Mouse (Mus musculus) Muller cell, postnatal 12 days (primary cell): ENCODE results near the gene Cep295nl.
A peak's percentile ranks its signal among the peaks of the same experiment; 100 is the strongest.
"Not testable (repeated sequence)": the region's sequence is repeated elsewhere in the genome, so short reads cannot be mapped to it uniquely, and the experiment has no call there.

Experiments used
- DNase-seq: peaks from one replicate; pipeline ENCODE4 v3.0.0-alpha.2; 2015; ENCODE audit errors: inconsistent ontology term

The Cep295nl gene

DNA sequence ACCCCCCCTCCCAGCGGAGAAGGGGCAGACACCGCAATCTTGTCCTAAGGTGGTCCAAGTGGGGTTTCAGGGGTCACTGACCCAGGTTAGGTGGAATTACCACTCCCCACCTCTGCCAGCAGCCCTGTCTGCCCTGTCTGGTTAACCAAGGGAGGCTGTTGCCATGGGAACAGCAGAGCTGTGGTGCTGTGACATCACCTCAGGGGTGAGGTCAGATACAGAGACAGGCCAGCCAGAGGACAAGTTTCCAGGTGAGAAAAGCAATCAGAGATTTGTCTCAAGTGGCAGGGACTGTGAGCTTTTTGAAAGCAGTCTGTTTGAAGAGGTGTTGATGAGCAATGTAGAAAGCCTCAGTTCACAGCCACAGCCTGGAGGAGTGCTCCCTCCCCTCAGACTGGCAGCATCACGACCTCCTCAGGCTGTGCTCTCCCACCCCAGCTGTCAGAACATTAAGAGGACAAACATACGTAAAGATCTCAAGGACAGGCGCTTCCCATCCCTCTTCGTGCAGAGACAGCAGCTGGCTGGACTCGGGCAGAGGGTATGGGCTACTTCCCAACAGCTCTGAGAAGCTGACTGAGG is at the start of gene Cep295nl:
TSS of gene Cep295nl (minus strand) at position 101 of the 582 bp plus-strand sequence.
- no peak for DNase-seq

DNA sequence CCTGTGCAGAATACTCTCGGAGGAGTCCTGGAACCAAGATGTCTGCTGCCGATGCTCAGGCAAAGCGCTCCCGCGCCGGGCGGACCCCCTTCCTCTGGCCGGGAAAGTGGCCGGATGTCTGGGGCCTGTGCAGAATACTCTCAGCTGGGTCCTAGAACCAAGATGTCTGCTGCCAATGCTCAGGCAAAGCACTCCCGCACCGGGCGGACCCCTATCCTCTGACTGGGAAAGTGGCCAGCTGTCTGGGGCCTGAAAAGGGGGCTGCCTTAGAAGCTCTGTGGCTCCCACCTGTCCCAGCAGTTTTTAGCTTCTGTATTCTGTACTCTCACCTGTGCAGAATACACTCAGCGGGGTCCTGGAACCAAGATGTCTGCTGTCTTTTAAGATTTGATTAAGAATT is 45.5 kb upstream of the Cep295nl start:
- not testable (repeated sequence) for DNase-seq

DNA sequence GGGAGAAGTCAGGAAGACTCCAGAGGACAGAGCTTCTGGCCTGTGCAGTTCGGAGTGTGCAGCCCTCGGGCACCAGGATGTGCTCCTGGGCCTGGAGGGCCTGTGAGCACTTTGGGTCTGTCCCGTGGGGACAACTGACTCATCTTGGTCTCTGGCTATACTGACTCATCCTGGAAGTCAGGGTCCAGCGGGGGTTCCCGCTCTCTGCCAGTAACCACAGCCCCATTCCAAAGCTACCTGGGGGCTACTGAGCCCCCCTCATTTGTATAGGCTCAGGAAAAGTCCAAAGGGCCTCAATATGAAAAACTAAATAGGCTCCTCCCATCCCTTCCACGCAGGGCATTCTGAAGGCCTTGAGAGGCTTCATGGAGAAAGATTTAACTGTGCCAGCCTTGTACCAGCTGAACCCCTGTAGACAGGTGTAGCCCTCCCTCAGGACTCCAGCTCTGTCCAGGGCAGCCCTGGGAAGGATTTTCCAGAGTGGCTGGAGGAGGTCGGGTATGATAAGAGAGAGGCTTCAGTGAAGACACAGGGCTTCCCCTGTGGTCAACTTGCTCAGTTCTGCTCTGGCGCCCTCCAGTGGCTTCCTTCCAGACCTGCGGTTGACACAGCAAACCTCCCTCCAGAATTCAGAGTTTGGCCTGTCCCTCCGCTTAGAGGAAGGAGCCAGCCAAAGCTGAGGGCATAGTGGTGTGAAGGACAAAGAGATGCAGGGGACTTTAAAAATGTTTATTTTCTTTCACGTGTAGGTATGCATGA is 37.1 kb upstream of the Cep295nl start:
- peak; percentile 83 for DNase-seq

DNA sequence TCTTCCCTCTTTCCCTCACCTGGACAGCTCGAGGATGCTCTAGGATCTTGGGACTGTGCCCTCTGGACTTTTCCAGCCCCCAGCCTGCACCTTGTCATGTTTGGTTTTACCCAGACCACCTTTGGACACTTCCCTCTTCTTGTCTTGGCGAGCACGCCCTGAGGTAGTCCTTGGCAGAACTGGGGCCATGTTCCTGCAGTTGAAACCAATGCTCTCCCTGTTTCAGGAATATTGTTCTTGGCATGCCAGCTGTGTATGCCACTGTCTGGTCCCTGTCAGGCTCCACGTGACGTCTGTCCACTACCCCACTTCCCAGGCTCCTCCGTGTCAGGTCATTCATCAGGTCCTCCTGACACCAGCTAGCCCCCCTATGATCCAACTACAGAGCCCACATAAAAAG is 36.4 kb upstream of the Cep295nl start:
- no peak for DNase-seq

DNA sequence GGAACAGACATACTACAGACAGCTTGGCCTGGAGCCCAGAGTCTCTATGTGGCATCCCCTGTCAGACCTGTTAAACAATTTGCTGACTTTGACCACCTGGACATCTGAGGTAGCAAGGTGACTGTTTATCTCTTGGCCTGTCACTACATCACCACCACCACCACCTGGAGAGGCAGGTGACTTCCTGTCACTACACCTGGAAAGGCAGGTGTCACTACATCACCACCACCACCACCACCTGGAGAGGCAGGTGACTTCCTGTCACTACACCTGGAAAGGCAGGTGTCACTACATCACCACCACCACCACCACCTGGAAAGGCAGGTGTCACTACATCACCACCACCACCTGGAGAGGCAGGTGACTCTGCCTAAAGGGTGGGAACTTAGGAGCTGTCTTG is 34.0 kb upstream of the Cep295nl start:
- DNase-seq: not testable (repeated sequence)

DNA sequence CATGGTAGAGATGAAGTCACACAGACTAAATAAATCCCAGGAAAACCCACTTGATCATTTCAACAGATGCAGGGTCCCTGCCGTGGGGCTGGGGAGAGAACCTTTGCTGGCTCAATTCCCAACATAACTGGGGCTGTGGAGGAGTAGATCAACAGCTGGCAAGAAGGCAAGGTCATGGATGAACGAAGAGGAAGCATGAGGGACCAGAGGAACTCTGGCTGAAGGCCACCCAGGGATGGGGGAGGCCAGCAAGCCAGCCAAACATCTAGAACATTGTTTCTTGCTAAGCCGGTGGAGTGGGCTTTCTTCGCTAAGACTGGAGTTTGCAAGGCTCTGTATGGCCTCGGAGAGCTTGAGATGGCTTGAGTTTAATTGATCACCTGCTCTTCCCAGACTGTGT is 33.6 kb upstream of the Cep295nl start:
- peak; percentile 33 for DNase-seq

DNA sequence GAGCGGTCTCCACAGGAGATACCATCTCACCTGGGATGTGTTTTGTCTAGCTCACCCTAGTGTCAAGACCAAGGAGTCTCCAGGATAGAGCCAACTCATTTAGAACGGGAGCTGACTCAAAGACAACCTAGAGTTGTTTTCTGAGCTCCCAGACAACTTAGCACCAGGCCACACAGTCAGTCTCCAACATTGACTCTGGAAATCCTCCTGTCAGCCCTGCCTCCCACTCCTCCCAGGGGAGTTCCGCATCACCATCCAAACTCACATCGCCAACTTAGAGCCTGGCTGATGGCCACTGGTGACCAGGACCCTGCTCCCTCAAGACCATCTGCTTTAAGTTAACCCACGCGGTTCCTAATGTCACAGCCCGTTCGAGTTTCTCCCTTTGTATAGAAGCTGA is 33.2 kb upstream of the Cep295nl start:
- no peak for DNase-seq

DNA sequence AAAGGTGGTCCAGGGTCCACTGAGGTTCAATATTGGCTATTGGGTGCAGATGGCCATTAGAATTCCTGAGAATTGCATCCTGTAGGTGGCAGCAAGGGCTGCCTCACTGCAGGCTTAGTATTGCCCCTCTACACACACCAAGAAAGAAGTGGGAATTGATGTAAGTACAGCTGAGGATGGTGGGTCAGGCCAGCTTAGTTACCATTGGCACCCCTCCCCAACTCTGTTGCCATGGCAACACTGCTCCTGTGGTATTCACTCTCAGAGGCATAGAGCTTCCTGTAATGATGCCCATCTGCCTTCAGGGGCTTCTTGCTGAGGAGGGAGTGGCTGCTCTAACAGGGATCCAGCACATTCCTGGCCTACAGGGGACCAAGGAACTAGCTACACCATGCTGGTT is 32.7 kb upstream of the Cep295nl start:
- DNase-seq: no peak

DNA sequence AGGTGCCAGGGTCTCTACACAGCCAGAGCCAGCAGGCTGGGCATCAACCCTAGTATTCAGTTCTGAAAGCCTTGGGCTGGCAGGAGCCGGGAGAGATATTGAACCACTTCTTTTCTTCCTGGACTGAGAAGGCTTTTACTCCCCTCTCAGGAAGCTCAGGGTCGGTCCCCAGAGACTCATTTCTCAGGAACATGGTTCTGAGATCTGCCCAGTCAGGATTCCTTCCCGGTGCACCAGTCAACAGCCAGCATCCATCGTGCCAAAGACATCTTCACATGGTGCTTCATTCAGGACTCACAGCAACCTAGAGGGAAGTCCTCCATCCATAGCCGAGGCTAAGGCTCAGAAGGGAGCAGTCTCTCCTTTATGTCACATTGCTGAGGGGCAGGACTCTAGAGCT is 32.2 kb upstream of the Cep295nl start:
- DNase-seq: no peak

DNA sequence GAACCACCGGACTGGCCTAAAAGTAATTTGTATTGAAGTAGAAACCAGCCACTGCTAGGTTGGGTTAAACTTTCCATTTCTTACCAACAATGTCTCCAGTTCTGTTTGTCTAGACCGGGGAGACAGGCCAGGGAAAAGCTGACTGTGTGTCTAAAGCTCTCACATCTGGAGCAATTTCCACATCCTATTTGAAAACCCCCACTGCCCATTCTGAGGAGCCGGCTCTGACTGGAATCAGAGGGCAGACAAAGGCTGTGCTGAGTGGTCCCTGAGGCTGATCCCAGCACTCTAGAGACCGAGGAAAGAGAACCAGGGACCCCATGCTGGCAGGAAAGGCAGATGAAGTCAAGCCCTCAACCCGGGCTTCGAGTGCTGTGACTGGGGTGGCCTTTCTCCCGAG is 30.3 kb upstream of the Cep295nl start:
- no peak for DNase-seq

DNA sequence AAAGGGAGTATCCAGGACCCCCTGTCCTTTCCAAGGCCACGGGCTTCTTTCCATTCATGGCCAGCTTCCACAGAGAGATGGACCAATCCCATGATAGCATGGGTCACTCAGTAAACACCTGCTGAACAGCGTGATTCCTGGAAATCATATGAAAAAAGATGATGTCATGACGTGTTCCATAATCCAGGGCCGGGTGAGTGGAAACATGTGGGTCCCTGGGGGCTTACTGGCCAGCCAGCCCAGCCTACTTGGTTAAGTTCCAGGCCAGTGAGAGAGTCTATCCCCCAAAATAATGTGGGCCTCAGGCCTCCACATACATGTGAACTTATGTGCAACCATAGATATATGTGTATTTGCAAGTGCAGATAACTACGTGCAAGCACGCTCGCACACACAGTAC is 29.6 kb upstream of the Cep295nl start:
- no peak for DNase-seq

DNA sequence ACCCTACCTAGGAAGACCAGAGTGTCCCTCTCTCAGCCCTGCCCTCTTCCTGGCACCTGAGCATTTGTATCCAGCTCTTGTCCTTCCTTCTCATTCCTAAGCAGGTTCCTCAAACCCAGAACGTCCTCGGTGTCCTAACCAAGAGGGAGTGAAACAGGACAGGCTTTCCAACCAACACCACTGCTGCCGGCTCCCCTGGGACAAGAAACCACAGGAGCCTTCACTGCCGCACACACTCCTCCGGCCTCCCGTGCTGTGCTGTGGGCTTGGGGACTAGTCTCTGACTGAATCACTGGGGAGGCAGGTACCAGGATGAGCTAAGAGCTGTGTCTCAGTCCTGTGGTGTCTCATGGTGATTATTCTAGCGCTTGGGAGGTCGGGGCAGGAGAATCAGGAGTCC is 27.4 kb upstream of the Cep295nl start:
- no peak for DNase-seq

DNA sequence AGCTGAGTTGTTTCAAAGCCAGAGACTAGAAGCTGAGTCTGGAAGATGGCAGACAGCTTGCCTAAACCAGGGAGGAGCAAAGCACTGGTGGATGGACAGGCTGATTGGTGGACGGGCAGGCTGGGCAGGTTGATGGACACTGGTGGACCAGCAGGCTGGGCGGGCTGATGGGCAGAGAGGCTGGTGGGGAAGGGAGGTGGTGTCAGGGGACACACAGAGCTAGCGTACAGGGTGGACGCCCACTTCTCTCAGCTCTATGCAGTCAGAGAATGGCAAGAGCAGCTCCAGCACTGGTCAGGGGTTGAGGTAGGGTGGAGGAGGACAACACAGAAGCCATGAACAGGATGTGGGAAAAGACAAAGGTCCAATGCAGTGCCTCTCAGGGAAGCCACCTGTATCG is 27.0 kb upstream of the Cep295nl start:
- no peak for DNase-seq

DNA sequence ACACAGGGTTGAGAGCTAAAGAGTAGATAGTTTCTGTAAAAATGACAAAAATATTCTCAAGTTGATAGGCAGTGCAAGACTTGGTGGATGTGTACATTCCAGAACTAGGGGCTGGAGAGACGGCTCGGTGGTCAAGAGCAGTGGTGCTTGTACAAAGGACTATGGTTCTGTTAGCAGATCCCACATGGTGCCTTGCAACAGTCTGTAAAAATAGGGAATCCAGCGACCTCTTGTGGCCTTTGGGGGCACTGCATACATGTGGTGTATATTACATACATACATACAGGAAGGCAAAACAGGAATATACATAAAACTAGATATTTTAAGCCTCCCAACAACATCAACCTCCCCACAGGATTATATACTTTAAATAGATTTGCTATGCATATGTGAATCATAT is 26.0 kb upstream of the Cep295nl start:
- no peak for DNase-seq

DNA sequence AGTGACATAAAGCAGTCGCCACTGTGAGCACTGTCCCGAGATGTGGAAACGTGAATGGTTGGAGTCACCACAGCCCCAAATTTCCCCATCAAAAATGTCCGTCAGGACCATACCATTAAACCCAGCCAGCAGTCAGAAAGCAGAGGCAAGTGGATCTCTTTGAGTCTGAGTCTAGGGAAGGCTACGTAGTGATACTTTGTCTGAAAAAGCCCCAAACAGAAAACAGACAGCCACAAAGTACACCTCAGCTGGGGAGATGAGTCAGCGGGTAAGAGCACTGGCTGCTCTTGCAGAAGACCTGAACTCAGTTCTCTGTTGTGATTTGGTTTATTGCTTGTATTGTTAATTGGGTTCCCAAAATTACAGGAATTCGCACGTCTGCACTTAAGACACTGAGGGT is 24.3 kb upstream of the Cep295nl start:
- DNase-seq: no peak

DNA sequence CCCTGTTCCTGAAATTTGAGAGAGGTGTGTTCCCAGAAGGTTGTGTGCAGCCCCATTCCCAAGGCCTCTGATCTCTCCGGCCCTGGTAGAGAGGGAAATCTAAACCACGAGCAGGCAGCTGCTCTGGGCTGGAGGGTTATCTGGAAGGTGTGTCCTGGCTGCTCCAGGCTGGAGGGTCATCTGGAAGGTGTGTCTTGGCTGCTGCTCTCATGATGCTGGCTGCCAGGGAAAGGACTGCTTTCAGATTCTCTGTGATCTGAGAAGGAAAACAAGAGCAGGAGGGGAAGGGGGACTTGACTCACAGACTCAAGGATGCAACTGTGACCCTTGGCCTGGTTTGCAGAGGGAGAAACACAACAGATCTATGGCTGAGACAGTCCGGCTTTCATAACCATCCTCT is 23.8 kb upstream of the Cep295nl start:
- DNase-seq: no peak

DNA sequence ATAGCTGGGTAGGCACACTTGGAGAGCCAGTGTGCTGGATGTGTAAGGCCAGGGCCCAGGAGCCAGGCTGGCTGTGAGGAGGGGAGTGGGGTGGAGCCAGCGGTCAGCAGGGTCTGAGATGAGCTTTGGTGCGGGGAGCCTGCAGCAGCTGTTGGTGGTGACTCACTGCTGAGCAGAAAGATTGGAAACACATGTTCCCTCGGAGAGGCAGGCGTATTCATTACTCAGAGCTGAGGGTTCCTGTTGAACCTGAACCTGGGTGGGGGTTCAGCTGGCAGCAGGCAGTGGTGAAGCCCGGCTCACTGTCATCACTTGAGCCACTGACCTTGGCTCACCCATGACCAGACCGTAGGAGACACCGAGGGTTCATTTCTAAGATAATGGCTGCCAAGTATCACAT is 22.9 kb upstream of the Cep295nl start:
- DNase-seq: peak; percentile 80

DNA sequence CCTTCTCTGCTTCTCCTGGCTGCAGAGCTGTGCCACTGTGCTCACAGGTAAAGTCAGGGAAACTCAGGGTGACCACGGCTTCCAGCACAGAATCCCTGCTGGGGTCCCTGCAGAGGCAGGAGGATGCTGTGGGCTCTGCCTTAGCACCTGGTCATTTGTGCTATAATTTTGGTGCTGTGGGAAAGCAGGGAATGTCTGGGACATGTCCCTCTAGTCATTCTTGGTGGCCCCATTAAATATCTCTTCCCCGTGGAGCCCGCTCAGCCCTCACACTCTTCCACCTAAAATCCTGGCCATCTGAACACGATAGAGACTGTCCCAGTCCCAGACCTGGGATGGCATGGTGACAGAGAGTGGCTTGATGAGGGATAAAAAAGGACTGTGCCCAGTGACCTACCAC is 21.7 kb upstream of the Cep295nl start:
- DNase-seq: no peak

DNA sequence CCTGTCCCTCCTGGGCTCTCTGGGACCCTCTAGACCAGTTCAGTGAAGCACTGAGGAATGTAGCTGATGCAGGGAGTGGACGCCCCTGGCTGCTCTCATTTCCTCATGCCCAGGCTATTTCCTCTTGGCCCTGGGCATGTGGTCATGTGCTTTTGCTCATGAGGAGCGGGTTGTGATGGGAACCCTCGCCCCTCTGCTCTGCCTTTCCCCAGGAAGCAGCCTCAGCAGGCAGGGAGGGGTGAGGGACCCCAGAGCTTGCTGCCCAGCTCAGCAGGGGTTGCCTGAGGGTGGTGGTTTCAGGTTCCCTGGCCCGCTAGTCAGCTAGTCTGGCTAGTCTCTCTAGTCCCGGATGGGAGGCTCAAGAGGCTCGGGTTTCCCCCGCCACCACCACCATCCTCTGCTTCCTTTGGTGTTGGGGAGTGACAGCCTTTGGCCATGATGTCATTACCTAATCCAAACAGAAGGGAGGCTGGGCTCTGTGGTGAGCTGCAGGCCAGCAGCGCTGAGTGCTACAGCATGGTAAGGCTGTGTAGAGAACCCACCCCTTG is 20.7 kb upstream of the Cep295nl start:
- peak; percentile 85 for DNase-seq

DNA sequence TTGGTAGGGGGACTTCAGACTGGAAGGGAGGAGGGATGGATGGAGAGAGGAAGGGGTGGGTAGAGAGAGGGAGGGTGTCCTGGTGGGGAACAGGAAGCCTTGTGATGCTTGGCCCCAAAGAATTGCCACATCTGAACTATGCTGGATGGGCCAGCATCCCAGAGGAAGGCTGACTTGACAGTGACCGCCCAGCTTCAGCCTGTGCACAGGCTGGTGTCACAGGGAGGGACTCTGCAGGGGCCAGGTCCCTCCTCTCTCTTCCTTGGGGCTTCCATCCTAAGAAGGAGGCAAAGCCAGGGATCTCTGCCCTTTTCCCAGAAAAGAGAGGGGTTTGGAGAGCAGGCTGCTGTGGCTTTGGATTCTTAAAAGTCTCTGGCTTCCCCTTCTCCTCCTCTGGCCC is 20.2 kb upstream of the Cep295nl start:
- DNase-seq: no peak

DNA sequence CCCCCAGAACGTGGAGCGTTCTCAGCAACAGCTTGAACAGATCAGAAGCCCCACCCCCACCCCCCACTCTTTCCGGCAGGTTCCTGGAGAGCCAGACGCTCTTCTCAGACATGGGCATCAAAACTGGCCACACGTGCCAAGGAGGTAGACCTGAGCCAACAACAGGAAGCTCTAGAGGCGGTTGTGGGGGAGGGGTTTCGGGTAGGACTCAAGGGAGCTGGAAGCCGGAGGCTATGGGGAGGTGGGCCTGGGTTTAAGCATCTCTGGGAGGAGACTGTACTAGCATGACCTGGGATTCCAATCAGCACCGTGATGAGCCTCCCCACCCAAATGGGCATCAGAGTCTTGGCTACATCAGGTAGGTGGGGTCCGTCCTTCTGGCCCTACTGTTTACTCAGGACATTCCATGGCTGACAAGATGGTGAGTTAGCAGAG is 18.6 kb upstream of the Cep295nl start:
- DNase-seq: no peak

DNA sequence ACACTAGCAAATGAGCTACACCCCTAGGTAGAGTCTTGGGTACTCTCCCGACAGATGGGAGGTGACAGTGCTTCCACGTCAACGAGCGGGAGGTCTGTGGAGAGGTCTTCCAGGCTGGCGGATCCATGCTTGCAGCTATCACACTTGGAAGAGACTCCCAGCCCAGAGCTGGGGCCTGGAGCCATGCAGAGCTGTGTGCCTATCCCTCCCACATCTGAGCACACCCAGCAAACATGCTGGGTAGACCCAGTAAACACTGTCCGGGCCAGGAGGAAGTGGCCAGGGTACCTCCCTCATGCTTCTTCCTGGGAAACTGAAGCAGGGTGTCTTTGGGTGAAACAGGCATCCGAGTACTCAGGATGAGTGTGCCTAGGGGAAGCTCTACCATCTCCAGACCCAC is 18.2 kb upstream of the Cep295nl start:
- DNase-seq: no peak

DNA sequence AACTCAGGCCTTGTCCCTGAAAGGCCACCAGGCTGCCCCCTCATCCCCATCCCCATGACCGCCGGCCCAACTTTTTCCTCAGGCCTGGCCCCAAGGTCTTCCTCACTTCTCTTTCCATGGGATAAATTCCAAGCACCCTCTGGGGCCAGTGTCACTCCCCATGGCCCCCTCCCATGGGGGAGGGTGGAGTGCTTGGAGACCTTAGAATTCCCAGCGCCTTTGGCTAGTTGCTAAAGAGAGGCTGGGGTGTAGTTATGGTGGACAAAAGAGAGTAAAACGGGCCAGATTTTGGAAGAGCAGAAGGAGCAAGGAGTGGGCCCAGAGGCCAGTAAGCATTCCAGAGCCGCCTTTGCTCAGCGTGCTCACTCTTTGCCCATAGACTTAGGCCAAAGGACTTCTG is 13.3 kb upstream of the Cep295nl start, which contains the start of gene Timp2:
TSS of gene Timp2 (minus strand) at position 101 of the 400 bp plus-strand sequence.
- DNase-seq: no peak
